Comparison of ENCODE assay signal across 1 mouse cellular context in the genomic region with DNA sequence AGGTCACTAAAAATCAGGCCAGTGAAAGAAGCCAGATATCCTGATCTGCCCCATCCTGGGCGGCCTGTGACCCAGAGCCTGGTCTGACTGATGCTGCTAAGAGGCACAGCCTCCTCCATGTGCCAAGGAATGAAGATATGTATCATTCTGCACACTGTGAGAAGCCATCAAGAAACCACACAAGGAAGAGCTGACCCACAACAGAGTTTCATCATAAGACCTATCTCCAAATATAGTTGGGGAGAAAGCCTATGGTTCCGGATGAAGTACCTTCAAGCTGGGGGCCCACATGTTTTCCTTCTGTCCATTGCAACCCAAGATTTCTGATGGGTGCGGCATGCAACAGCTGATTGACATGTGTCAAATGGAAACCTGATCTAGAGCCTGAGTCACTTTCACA.
TF ChIP-seq lines count a peak whose summit lies in the region.

No protein-coding gene starts in this region.

TF ChIP-seq in CH12.LX, 34 proteins besides CTCF, POLR2A, EP300 and RAD21:
- TF ChIP-seq USF1 (IDR thresholded peaks at IDR 0.05; ENCODE audit: low read depth, low read length) (no peak), ETS1 (conservative IDR thresholded peaks at IDR 0.05; ENCODE audit: low read depth, low read length) (0 out of 2 replicates have a peak, but pooled peaks have one; percentile 28), JUND (conservative IDR thresholded peaks at IDR 0.05; ENCODE audit: low read depth, low read length) (no peak), CHD1 (IDR thresholded peaks at IDR 0.05; ENCODE audit: low read depth, low read length) (no peak)
